Comparison of ENCODE assay signal across 16 mouse cellular contexts in the genomic region with DNA sequence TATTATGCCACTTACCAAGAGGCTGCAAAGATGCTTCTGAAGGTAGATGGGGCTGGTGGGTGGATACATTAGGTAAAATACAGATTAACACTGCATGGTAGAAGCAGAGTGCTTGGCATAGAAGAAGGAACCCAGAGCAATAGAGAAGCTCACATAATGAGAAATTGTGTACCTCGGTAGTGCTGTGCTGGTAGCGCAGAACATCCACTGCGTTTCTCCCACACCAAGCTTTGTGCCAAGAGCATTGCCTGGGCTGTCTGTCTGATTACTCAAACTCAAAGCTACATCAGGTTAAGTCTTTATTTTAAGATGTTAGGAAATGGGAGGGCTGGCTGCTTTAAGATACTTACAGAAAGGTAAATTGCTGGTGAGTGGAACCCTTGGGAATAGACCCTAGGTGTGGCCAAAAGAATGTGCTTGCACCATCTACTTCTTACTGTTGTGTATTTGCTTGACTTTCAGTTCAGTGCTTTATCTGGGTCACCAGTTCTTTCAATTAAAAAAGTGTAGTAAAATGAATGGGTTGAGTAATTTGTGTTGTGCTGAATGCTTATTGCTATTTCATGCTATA.
A peak's percentile ranks its signal among the peaks of the same experiment; 100 is the strongest.
DNase-seq lines count a peak whose midpoint lies in the region; ATAC-seq and TF ChIP-seq lines count a peak whose summit lies in the region.
"Had no signal": no experiment of that assay in that cellular context is flagged by ENCODE, and none has a peak within 500 bp of the region (broad histone marks: within the 10 kb centered on the region; RNA-seq: fewer than 3 reads in every experiment).

No protein-coding gene starts in this region.

- no peak for TF ChIP-seq CTCF in layer of hippocampus, adult 2 months (conservative IDR thresholded peaks at IDR 0.05)
- no peak for TF ChIP-seq CTCF in lung, postnatal 0 days (IDR thresholded peaks at IDR 0.05)

- no peak for DNase-seq in layer of hippocampus, adult 2 months (ENCODE audit: low spot score in 2 of 2)
- no peak for DNase-seq in layer of hippocampus, postnatal 14 days (ENCODE audit: low spot score in 2 of 2)
- peak; percentile 75 for DNase-seq in lung, postnatal 0 days (ENCODE audit: low spot score)
- no peak for DNase-seq in lung, postnatal 10 days
- DNase-seq in right cerebral cortex, adult 18-20 months: peak; percentile 45
- no peak for DNase-seq in right cerebral cortex, postnatal 4 days
- no peak for DNase-seq in midbrain, embryonic 11.5 days (ENCODE audit: low spot score, missing footprints)
- DNase-seq: adrenal gland, postnatal 10 days; cerebellum, adult 11-12 months; cerebellum, adult 9-10 months; cerebellum, postnatal 25 days; gastrocnemius, postnatal 14 days; heart, postnatal 36 days had no signal

- no peaks in the 10 kb centered on the region for H3K36me3 ChIP-seq in lung, postnatal 0 days (ENCODE audit: insufficient read depth, low read length)
- no peaks in the 10 kb centered on the region for H3K36me3 ChIP-seq in midbrain, embryonic 11.5 days (ENCODE audit: control insufficient read depth, insufficient read depth, low read length)
- H3K36me3 ChIP-seq: embryonic facial prominence, embryonic 12.5 days; forebrain, embryonic 15.5 days had no signal

- H3K4me2 ChIP-seq in lung, postnatal 0 days (replicated peaks; ENCODE audit: low read depth, low read length): no peak overlapping the region
- no peak overlapping the region for H3K4me2 ChIP-seq in midbrain, embryonic 11.5 days
- H3K4me2 ChIP-seq: embryonic facial prominence, embryonic 12.5 days; forebrain, embryonic 15.5 days; heart, embryonic 12.5 days had no signal

- H3K4me1 ChIP-seq in lung, postnatal 0 days (ENCODE audit: insufficient read depth, low read depth, low read length): peaks cover 3% of the 10 kb centered on the region; the same call in 1 of the 2 replicates
- no peaks in the 10 kb centered on the region for H3K4me1 ChIP-seq in midbrain, embryonic 11.5 days (ENCODE audit: control insufficient read depth, insufficient read depth, low read length)
- H3K4me1 ChIP-seq: embryonic facial prominence, embryonic 12.5 days; heart, embryonic 12.5 days had no signal

- H3K27me3 ChIP-seq in lung, postnatal 0 days (replicated peaks; ENCODE audit: insufficient read depth, low read length): no peaks in the 10 kb centered on the region
- no peaks in the 10 kb centered on the region for H3K27me3 ChIP-seq in midbrain, embryonic 11.5 days (ENCODE audit: control insufficient read depth, insufficient read depth, low read length)
- H3K27me3 ChIP-seq: embryonic facial prominence, embryonic 12.5 days; forebrain, embryonic 15.5 days; heart, embryonic 12.5 days had no signal

- TF ChIP-seq EP300 in lung, postnatal 0 days (IDR thresholded peaks at IDR 0.05): peak; percentile 12; the same call in 1 of the 2 replicates

- H3K27ac ChIP-seq in layer of hippocampus, adult 2 months: peak overlapping the region; percentile 86
- no peak overlapping the region for H3K27ac ChIP-seq in lung, postnatal 0 days (ENCODE audit: low read length)
- H3K27ac ChIP-seq in midbrain, embryonic 11.5 days (ENCODE audit: low read depth, low read length): no peak overlapping the region
- H3K27ac ChIP-seq: embryonic facial prominence, embryonic 12.5 days; forebrain, embryonic 15.5 days had no signal

- H3K9ac ChIP-seq in lung, postnatal 0 days (replicated peaks; ENCODE audit: low read depth): no peak overlapping the region
- no peak overlapping the region for H3K9ac ChIP-seq in midbrain, embryonic 11.5 days (ENCODE audit: low read length)
- H3K9ac ChIP-seq: embryonic facial prominence, embryonic 12.5 days; forebrain, embryonic 15.5 days; heart, embryonic 12.5 days had no signal

- peak; percentile 85 for ATAC-seq in lung, postnatal 0 days
- ATAC-seq in midbrain, embryonic 11.5 days (ENCODE audit: low FRiP score): no peak
- ATAC-seq: forebrain, embryonic 15.5 days had no signal

- H3K4me3 ChIP-seq in layer of hippocampus, adult 2 months: no peak overlapping the region
- H3K4me3 ChIP-seq in lung, postnatal 0 days (ENCODE audit: low read depth, low read length): no peak overlapping the region
- H3K4me3 ChIP-seq in midbrain, embryonic 11.5 days (ENCODE audit: low read depth, low read length): no peak overlapping the region
- H3K4me3 ChIP-seq: embryonic facial prominence, embryonic 12.5 days; forebrain, embryonic 15.5 days; heart, embryonic 12.5 days had no signal

- no peaks in the 10 kb centered on the region for H3K9me3 ChIP-seq in lung, postnatal 0 days (ENCODE audit: low read length)
- H3K9me3 ChIP-seq in midbrain, embryonic 11.5 days (ENCODE audit: control insufficient read depth, low read length): no peaks in the 10 kb centered on the region
- H3K9me3 ChIP-seq: embryonic facial prominence, embryonic 12.5 days; forebrain, embryonic 15.5 days; heart, embryonic 12.5 days had no signal

- 84% methylated on average over 3 of the region's 3 CpGs for WGBS in lung, postnatal 0 days
- WGBS in midbrain, embryonic 11.5 days: 93% methylated on average over 3 of the region's 3 CpGs

Comparison
In these comparisons a context has a peak if more than half of its experiments do, and no peak if none do; other contexts are left out.
1. DNase-seq: peak in lung, postnatal 0 days (single experiment) and right cerebral cortex, adult 18-20 months (single experiment); none in layer of hippocampus, adult 2 months (0 of 2), layer of hippocampus, postnatal 14 days (0 of 2), lung, postnatal 10 days (single experiment), right cerebral cortex, postnatal 4 days (single experiment) and midbrain, embryonic 11.5 days (single experiment).